26 mouse cellular contexts compared by ENCODE assay signal in genomic region chr12:78639466-78639865, GRCm38 (mm10). TPM values are rescaled to one million over a fixed set of nuclear protein-coding genes. Genes with fewer than 3 reads are reported as not detected.
A peak's percentile ranks its signal among the peaks of the same experiment; 100 is the strongest.
DNase-seq lines count a peak whose midpoint lies in the region; ATAC-seq and TF ChIP-seq lines count a peak whose summit lies in the region.
"Had no signal": no experiment of that assay in that cellular context is flagged by ENCODE, and none has a peak within 500 bp of the region (broad histone marks: within the 10 kb centered on the region; RNA-seq: fewer than 3 reads in every experiment).

No protein-coding gene starts in this region.

- no peaks in the 10 kb centered on the region for H3K27me3 ChIP-seq in heart, embryonic 11.5 days (ENCODE audit: control insufficient read depth, insufficient read depth, low read length)
- no peaks in the 10 kb centered on the region for H3K27me3 ChIP-seq in heart, postnatal 0 days (ENCODE audit: control insufficient read depth, insufficient read depth, low read length)
- H3K27me3 ChIP-seq: limb, embryonic 15.5 days; midbrain, embryonic 15.5 days; neural tube, embryonic 12.5 days; Patski had no signal

- ATAC-seq in heart, embryonic 11.5 days (replicated peaks; ENCODE audit: insufficient number of reproducible peaks, low FRiP score, low TSS enrichment), result no peak
- no peak for ATAC-seq in heart, postnatal 0 days (ENCODE audit: insufficient read depth, low read depth)
- ATAC-seq: forebrain, embryonic 14.5 days; hindbrain, postnatal 0 days; midbrain, embryonic 15.5 days; Patski had no signal

- no peak overlapping the region for H3K9ac ChIP-seq in heart, embryonic 11.5 days (ENCODE audit: low read depth, low read length)
- H3K9ac ChIP-seq in heart, postnatal 0 days (replicated peaks; ENCODE audit: low read depth, low read length), result no peak overlapping the region
- H3K9ac ChIP-seq: limb, embryonic 15.5 days; liver, embryonic 14.5 days; lung, embryonic 14.5 days; midbrain, embryonic 15.5 days; neural tube, embryonic 12.5 days had no signal

- WGBS in heart, embryonic 11.5 days (ENCODE audit: insufficient replicate concordance), result 0% methylated on average over 1 of the region's 1 CpGs
- WGBS in heart, postnatal 0 days, result 4% methylated on average over 1 of the region's 1 CpGs

- no peak overlapping the region for H3K4me3 ChIP-seq in heart, embryonic 11.5 days (ENCODE audit: low read depth, low read length)
- H3K4me3 ChIP-seq in heart, postnatal 0 days (ENCODE audit: low read depth, low read length), result no peak overlapping the region
- H3K4me3 ChIP-seq in layer of hippocampus, adult 2 months, result no peak overlapping the region
- H3K4me3 ChIP-seq: limb, embryonic 15.5 days; midbrain, embryonic 15.5 days; neural tube, embryonic 12.5 days had no signal

- no peak for TF ChIP-seq CTCF in heart, postnatal 0 days (IDR thresholded peaks at IDR 0.05; ENCODE audit: low read depth)
- no peak for TF ChIP-seq CTCF in layer of hippocampus, adult 2 months (conservative IDR thresholded peaks at IDR 0.05)

- H3K9me3 ChIP-seq in heart, embryonic 11.5 days (replicated peaks; ENCODE audit: control insufficient read depth, low read length), result no peaks in the 10 kb centered on the region
- H3K9me3 ChIP-seq in heart, postnatal 0 days (replicated peaks; ENCODE audit: control insufficient read depth, low read length), result no peaks in the 10 kb centered on the region
- H3K9me3 ChIP-seq: limb, embryonic 15.5 days; midbrain, embryonic 15.5 days; neural tube, embryonic 12.5 days had no signal

- no peaks in the 10 kb centered on the region for H3K36me3 ChIP-seq in heart, embryonic 11.5 days (ENCODE audit: control insufficient read depth, insufficient read depth, low read length)
- no peaks in the 10 kb centered on the region for H3K36me3 ChIP-seq in heart, postnatal 0 days (replicated peaks; ENCODE audit: control insufficient read depth, insufficient read depth, low read length)
- H3K36me3 ChIP-seq: limb, embryonic 15.5 days; midbrain, embryonic 15.5 days; neural tube, embryonic 12.5 days had no signal

- no peak overlapping the region for H3K4me2 ChIP-seq in heart, embryonic 11.5 days
- H3K4me2 ChIP-seq in heart, postnatal 0 days (ENCODE audit: low read depth, low read length), result no peak overlapping the region
- H3K4me2 ChIP-seq: limb, embryonic 15.5 days; lung, embryonic 14.5 days; midbrain, embryonic 15.5 days; neural tube, embryonic 12.5 days had no signal

- no peak for DNase-seq in heart, postnatal 14 days
- no peak for DNase-seq in heart, postnatal 0 days (ENCODE audit: low spot score)
- DNase-seq in heart, postnatal 36 days, result no peak
- peak; percentile 9 for DNase-seq in NIH3T3 (ENCODE audit: low read depth)
- DNase-seq in embryo, embryonic 11 days, result peak; percentile 3
- no peak for DNase-seq in frontal cortex, adult 2 months (ENCODE audit: extremely low spot score in 1 of 2, low spot score in 1 of 2)
- no peak for DNase-seq in layer of hippocampus, adult 2 months (ENCODE audit: low spot score in 2 of 2)
- DNase-seq: adrenal gland, adult 8-10 months; cerebellum, adult 18-20 months; cerebellum, postnatal 14 days; kidney, adult 2 months; kidney, postnatal 36 days; left cerebral cortex, postnatal 4 days; right cerebral cortex, postnatal 14 days had no signal

- no peak for TF ChIP-seq EP300 in heart, postnatal 0 days (IDR thresholded peaks at IDR 0.05; ENCODE audit: low read depth)

- peaks cover 9% of the 10 kb centered on the region; the same call in 1 of the 2 replicates for H3K4me1 ChIP-seq in heart, embryonic 11.5 days (ENCODE audit: control insufficient read depth, insufficient read depth, low read length)
- H3K4me1 ChIP-seq in heart, postnatal 0 days (ENCODE audit: control insufficient read depth, insufficient read depth), result peaks cover 12% of the 10 kb centered on the region
- H3K4me1 ChIP-seq: limb, embryonic 15.5 days; midbrain, embryonic 15.5 days; neural tube, embryonic 12.5 days had no signal

- peak overlapping the region; percentile 70; the same call in 1 of the 2 replicates for H3K27ac ChIP-seq in heart, embryonic 11.5 days (ENCODE audit: low read depth, low read length)
- peak overlapping the region; percentile 73; the same call in 1 of the 2 replicates for H3K27ac ChIP-seq in heart, postnatal 0 days (ENCODE audit: low read depth)
- no peak overlapping the region for H3K27ac ChIP-seq in layer of hippocampus, adult 2 months
- H3K27ac ChIP-seq: hindbrain, postnatal 0 days; limb, embryonic 15.5 days; liver, embryonic 14.5 days; midbrain, embryonic 15.5 days; neural tube, embryonic 12.5 days had no signal

- intact Hi-C loops in heart, postnatal 14 days (cut with DNase I), result no loop called here
- intact Hi-C loops in heart, postnatal 36 days (cut with DNase I), result no loop called here

RNA-seq across cellular contexts. Expression of gene Fam71d, which starts 51.9 kb away (rescaled TPM):
- not detected in 2 replicates for polyA plus RNA-seq in heart, embryonic 11.5 days (2014; fragmentation: Nextera tagmentation; extraction: Ambion mirVana)
- total RNA-seq in heart, postnatal 14 days (2021), result under 1 TPM in 1 of 2 experiments, not detected in 1; 0.27 TPM
- total RNA-seq in heart, postnatal 0 days (2014; rRNA removed; ENCODE audit: low replicate concordance), result not detected in 2 replicates
- polyA plus RNA-seq in heart, postnatal 0 days (2015; fragmentation: Nextera tagmentation; extraction: Ambion mirVana), result 0.11 TPM in 1 of 2 replicates, not detected in the other
- total RNA-seq in heart, postnatal 36 days (2021), result under 1 TPM in 1 of 2 experiments, not detected in 1; 0.17 TPM
- 0.23 and 0.60 TPM in 2 replicates for polyA plus RNA-seq in frontal cortex, adult 2 months (2012; rRNA removed)
- total RNA-seq in layer of hippocampus, adult 2 months (2021), result 1 to 10 TPM in 1 of 2 experiments, under 1 TPM in 1; 0.64 to 1.5 TPM
- total RNA-seq: ES-E14; gastrocnemius, adult 8-10 months; hindbrain, postnatal 0 days; megakaryocyte-erythroid progenitor cell, adult 5-6 weeks had no signal
- polyA plus RNA-seq: hindbrain, postnatal 0 days; limb, embryonic 15.5 days; liver, embryonic 14.5 days; lung, embryonic 14.5 days; neural tube, embryonic 12.5 days; Patski had no signal

Comparison
In these comparisons a context has a peak if more than half of its experiments do, and no peak if none do; other contexts are left out.
1. DNase-seq: peak in NIH3T3 (single experiment) and embryo, embryonic 11 days (single experiment); none in heart, postnatal 14 days (0 of 2), heart, postnatal 0 days (single experiment), heart, postnatal 36 days (0 of 2), frontal cortex, adult 2 months (0 of 2) and layer of hippocampus, adult 2 months (0 of 2).